Mouse (Mus musculus) cerebellum, adult 11-12 months (tissue): ENCODE results near the gene Vps41.

Experiments used
- DNase-seq: peaks from one replicate; pipeline ENCODE4 v3.0.0; 2022

Vps41 gene

GRCm38 (mm10) chr13:18797555-18797954, 80.5 kb downstream of the Vps41 start:
- no peak for DNase-seq

GRCm38 (mm10) chr13:18800434-18800833, 83.3 kb downstream of the Vps41 start:
- DNase-seq, result no peak

- DNase-seq, result no peak
These were observed 92.4 kb downstream of the Vps41 start for GRCm38 (mm10) chr13:18809465-18809864.

- peak; percentile 51 for DNase-seq
These were observed 93.0 kb downstream of the Vps41 start for GRCm38 (mm10) chr13:18809978-18810675.

- no peak for DNase-seq
These were observed 107.5 kb downstream of the Vps41 start for GRCm38 (mm10) chr13:18824420-18825123.

DNA sequence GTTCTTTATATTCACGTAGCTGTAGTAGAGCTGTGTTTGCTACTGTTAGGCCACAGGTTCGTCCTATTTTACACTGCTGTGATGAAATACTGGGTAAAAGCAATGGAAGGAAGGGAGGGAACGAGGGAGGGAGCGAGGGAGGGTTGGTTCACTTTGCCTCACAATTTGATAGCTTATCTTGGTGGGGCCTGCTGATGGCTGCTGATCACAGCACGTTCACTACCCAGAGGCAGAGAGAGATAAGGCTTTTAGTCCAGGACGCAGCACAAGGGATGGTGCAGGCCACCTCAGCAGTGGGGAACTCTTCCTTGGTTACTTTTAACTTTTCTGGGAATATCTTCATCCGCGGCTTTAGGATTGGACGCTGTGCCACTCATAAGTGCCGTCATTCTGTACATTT, 109.9 kb downstream of the Vps41 start:
- no peak for DNase-seq

- DNase-seq, result no peak
These were observed 113.4 kb downstream of the Vps41 start for GRCm38 (mm10) chr13:18830486-18830885.

- DNase-seq, result no peak
These were observed 122.1 kb downstream of the Vps41 start for GRCm38 (mm10) chr13:18839231-18839630.

- DNase-seq, result no peak
These were observed 123.3 kb downstream of the Vps41 start for GRCm38 (mm10) chr13:18840366-18840765.

DNA sequence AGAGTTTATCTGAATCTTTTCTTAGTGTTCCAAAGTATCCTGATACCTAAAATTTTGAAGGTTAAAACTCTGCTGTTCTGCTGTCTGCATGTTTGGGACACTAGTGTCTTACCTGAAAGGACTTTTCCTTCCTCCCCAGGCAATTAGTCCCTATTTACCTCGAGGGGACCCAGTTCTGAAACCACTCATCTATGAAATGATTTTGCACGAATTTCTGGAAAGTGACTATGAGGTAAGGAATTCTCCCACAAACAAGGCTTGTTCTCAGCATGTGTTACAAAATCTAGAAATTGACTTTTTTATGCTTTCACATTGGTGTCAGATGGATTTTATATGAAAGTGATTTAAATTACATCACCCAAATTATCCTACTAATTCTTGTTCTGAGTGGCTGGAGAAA, 123.9 kb downstream of the Vps41 start:
- no peak for DNase-seq

DNA sequence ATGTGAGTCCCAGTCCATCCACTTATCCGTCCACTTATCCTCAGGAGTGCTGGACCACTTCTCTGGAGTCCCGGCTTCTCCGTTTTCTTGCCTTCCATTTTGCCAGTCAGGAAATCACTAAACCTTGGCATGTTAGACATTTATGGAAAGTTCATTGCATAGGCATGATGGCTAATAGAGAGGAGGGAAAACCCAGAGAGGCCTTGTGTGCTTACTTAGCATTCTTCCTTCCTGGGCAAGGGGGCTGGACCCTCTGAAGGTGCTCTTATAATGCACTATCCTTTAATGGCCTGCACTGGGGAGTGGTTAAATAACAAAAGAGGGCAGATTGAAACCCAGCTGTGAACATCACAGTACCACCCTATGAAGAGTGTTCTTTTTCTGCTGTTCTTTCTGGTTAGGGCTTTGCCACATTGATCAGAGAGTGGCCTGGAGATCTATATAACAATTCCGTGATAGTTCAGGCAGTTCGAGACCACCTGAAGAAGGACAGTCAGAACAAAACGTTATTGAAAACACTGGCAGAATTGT, 124.7 kb downstream of the Vps41 start:
- no peak for DNase-seq

DNA sequence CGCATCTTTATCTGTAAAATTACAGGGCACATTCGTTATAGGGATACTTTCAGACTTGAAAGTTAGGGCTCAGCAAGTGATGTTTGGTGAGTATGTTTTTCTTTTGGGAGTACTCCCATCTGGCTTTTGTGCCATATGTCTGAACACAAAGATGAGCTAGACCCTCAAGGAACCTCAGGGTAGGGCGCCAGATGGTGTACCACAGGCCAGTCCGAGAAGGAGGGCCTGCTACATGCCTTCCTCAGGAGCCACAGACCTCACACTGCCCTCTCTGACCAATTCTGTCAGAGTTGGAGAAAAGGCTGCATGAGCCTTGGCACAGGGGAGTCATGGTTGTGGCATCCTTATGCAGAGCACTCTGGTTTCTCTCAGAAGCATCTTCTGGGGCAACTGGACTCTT, 125.5 kb downstream of the Vps41 start:
- no peak for DNase-seq

DNA sequence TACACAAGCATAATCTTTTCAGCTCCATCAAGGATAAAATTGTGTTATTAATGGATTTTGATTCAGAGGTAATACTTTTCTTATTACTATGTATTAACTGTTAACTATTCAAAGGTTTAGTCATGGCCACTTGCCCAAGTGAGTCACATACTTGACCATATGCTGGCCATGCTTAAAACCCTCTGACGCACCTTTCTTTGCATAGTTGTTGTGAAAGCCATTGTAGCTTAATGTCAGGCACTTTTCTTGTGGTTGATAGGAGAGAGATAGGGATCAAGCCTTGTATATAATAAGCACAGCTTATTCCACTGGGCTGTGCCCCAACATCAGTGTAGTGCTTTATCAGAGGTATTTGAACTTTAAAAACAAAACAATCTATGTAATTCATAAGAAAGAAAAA, 126.5 kb downstream of the Vps41 start:
- DNase-seq, result no peak

DNA sequence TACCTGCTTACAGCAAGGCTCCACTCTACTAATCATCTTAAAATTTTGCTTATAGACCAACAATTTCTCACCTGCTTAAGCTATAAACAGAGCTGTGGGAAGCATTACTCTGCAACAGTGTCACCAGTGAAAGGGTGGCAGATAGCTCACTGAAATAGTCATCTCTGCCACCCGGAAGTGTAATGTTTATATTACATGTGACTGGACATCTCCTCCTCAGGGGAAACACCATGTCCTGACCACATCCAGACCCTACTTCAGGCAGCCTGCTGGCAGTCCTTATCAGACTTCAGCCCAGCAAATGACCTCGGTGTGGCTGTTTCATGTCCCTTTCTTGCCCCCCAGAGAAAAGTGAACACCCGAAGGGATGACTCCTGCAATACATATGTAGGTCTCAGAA, 130.3 kb downstream of the Vps41 start:
- DNase-seq, result no peak

GRCm38 (mm10) chr13:18849563-18849962, 132.5 kb downstream of the Vps41 start:
- no peak for DNase-seq

- DNase-seq, result no peak
These were observed 134.1 kb downstream of the Vps41 start for GRCm38 (mm10) chr13:18851182-18851581.

DNA sequence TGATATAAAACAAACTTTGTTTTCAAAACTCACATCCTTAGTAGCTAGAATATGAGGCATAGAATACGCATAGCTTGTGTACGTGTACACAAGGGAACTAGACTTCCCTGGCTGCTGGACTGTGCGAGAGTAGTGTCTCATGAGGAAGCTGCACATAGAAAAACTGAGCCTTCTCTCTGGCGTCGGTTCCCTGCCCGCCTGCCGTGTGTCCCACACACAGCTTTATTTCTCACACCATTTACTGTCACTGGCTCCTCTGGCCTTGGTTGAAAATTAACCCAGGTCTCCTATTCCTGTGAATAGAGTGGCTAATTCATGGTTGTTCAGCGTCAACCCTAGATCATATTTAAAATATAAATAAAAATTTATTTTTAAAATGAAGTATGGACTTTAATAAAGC, 135.6 kb downstream of the Vps41 start:
- DNase-seq, result no peak

DNA sequence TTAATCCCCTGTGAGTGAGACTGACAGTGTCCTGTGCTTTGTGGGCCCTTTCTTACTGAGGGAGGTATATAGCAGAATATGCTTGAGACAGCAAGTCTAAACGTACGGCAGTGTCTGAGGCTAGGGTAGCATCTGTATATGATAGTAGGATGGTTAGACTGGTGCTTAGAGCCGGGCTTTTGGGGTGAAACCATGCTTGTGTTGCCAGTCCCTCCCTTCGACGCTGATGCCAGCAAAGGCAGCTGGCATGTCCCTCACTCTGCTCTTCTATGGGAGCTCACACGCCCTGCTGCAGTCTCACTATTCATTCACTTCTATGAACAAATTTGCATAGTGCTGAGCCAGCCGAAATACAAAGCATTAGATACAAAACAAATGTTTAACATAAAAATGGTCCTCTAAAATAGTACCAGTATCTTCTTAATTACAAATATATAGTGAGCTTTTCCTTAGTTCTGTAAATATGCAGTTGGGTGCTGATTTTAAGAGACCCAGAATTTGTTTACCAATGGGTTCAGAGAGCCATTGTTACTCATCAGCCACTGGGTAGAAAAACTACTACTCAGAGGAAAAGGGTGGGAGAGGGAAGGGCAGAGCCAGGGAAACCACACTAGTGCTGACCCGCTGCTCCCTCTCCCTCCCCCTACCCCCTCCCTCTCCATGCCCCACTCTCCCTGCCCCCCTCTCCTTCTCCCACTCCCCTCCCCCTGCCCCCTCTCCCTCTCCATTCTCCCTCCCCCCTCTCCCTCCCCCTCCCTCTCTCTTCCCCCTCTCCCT, 139.1 kb downstream of the Vps41 start:
- DNase-seq, result no peak

GRCm38 (mm10) chr13:18858183-18858582, 141.1 kb downstream of the Vps41 start:
- no peak for DNase-seq

DNA sequence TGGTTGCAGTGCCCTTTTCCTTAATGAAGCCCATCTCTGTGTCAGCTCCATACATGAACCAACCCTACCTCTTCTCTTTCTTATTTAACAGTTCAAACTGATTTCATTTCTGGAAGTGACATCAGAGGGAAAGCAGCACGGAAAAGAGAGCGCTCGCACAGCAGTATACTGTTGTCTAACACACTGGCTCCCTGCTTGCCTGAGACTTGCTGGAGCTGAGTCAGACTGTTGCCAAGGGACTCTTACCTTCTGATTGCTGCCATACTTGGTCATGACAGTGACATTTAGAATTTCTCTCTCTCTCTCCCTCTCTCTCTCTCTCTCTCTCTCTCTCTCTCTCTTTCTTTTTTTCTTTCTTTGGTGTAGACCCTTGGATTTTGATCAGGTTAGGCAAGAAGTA, 142.3 kb downstream of the Vps41 start:
- DNase-seq, result no peak

- DNase-seq, result peak; percentile 25
These were observed 151.0 kb downstream of the Vps41 start for GRCm38 (mm10) chr13:18868030-18868490.

DNA sequence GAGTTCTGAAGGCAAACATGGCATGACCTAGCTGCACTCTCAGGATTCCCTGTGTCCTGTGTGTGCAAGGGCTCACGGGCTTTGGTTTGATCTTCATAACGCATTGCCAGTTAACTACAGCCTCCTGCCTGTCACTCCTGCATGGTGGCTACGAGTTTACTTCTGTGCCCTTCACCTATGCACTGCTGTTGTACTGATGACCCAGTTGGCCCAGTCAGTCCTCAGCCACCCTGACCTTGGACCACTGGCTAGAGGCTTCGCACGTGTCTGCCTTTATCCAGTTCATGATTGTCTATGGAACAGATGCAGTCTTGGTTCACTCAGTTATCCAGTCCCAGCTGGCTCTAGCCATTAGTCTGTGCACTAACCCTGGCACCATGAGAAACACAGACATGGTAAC, 151.7 kb downstream of the Vps41 start:
- no peak for DNase-seq

DNA sequence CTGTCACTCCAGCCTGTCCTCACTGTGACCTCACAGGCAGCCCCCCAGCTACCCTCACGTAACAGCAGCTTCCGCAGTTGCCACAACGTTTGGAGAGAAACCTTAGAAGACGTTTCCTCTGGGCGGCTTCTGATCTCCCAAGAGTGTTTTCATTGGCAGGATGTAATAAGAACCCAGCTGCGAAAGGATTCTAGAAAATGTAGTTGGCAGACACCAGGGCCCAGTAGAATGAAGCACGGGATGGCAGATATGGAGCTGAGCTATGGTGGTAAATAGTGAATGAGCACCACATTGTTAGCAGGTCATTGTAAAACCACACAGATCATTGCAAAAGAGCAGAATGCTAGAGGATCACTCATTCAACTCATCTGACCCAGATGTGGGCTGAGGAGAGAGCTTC, 158.2 kb downstream of the Vps41 start:
- no peak for DNase-seq

- DNase-seq, result no peak
These were observed 175.8 kb downstream of the Vps41 start for GRCm38 (mm10) chr13:18892910-18893309.
